8 mouse cellular contexts compared by ENCODE assay signal in genomic region chr16:96030476-96031102, GRCm38 (mm10). TPM values are rescaled to one million over a fixed set of nuclear protein-coding genes. Genes with fewer than 3 reads are reported as not detected.
DNase-seq lines count a peak whose midpoint lies in the region; ATAC-seq and TF ChIP-seq lines count a peak whose summit lies in the region.
"Had no signal": no experiment of that assay in that cellular context is flagged by ENCODE, and none has a peak within 500 bp of the region (broad histone marks: within the 10 kb centered on the region; RNA-seq: fewer than 3 reads in every experiment).

No protein-coding gene starts in this region.

- DNase-seq in left cerebral cortex, adult 2 months (ENCODE audit: extremely low spot score in 1 of 2, low spot score in 2 of 2) = no peak
- no peak for DNase-seq in left cerebral cortex, postnatal 25 days (ENCODE audit: low spot score in 2 of 2)
- peak; percentile 12 for DNase-seq in adrenal gland, postnatal 10 days
- peak; percentile 27 for DNase-seq in kidney, postnatal 14 days
- peak; percentile 39 for DNase-seq in thymus, adult 2 months
- no peak for DNase-seq in forebrain, embryonic 14.5 days (ENCODE audit: low spot score)

- H3K4me2 ChIP-seq in forebrain, embryonic 14.5 days (ENCODE audit: low read length) = no peak overlapping the region

- no peak for TF ChIP-seq POLR2A in thymus, adult 2 months (IDR thresholded peaks at IDR 0.05; ENCODE audit: control insufficient read depth, extremely low read depth, insufficient read depth, low read length, poor library complexity)

- no peak overlapping the region for H3K4me3 ChIP-seq in left cerebral cortex, adult 2 months
- no peak overlapping the region for H3K4me3 ChIP-seq in thymus, adult 2 months (ENCODE audit: control insufficient read depth, insufficient read depth, low read length)
- no peak overlapping the region for H3K4me3 ChIP-seq in forebrain, embryonic 14.5 days (ENCODE audit: low read depth, low read length)

- no peaks in the 10 kb centered on the region for H3K9me3 ChIP-seq in forebrain, embryonic 14.5 days (replicated peaks; ENCODE audit: control insufficient read depth, low read length)

- no peaks in the 10 kb centered on the region for H3K27me3 ChIP-seq in thymus, adult 2 months (ENCODE audit: control insufficient read depth, insufficient read depth, low read length)
- H3K27me3 ChIP-seq in forebrain, embryonic 14.5 days (replicated peaks; ENCODE audit: control insufficient read depth, insufficient read depth, low read length) = no peaks in the 10 kb centered on the region

- ATAC-seq in forebrain, embryonic 14.5 days = no peak
- no peak for ATAC-seq in frontal cortex, adult (ENCODE audit: low TSS enrichment)

- no peak overlapping the region for H3K27ac ChIP-seq in left cerebral cortex, adult 2 months
- no peak overlapping the region for H3K27ac ChIP-seq in thymus, adult 2 months (ENCODE audit: control insufficient read depth, insufficient read depth, low read length)
- H3K27ac ChIP-seq in forebrain, embryonic 14.5 days (ENCODE audit: low read depth, low read length) = no peak overlapping the region
- H3K27ac ChIP-seq: macrophage had no signal

- H3K36me3 ChIP-seq in thymus, adult 2 months (ENCODE audit: control insufficient read depth, insufficient read depth, low read length) = peaks cover 96% of the 10 kb centered on the region
- peaks cover 95% of the 10 kb centered on the region for H3K36me3 ChIP-seq in forebrain, embryonic 14.5 days (ENCODE audit: control insufficient read depth, insufficient read depth, low read length)

- no peaks in the 10 kb centered on the region for H3K4me1 ChIP-seq in thymus, adult 2 months (replicated peaks; ENCODE audit: control insufficient read depth, insufficient read depth, low read length)
- H3K4me1 ChIP-seq in forebrain, embryonic 14.5 days (ENCODE audit: control insufficient read depth, insufficient read depth, low read length) = no peaks in the 10 kb centered on the region

- no peak overlapping the region for H3K9ac ChIP-seq in forebrain, embryonic 14.5 days (ENCODE audit: low read length)

- WGBS in thymus, adult 2 months = 93% methylated on average over 2 of the region's 2 CpGs
- WGBS in forebrain, embryonic 14.5 days = 99% methylated on average over 2 of the region's 2 CpGs

- intact Hi-C loops in left cerebral cortex, adult 2 months (cut with DNase I) = loop anchor here (5.0 kb wide), 1 partner anchor 37 kb away; no protein-coding TSS in a partner anchor
- intact Hi-C loops in left cerebral cortex, postnatal 25 days (cut with DNase I) = no loop called here

- TF ChIP-seq CTCF in left cerebral cortex, adult 2 months (IDR thresholded peaks at IDR 0.05) = peak; percentile 36
- peak; percentile 49; the same call in 1 of the 2 replicates for TF ChIP-seq CTCF in thymus, adult 2 months (IDR thresholded peaks at IDR 0.05; ENCODE audit: borderline replicate concordance, control insufficient read depth, extremely low read depth, insufficient read depth, low read length, poor library complexity)

RNA-seq across cellular contexts. Expression of gene Psmg1, which starts 39.8 kb away (rescaled TPM):
- total RNA-seq in left cerebral cortex, adult 2 months (2021) = 10 to 100 TPM; 15.9 to 16.0 TPM
- 10 to 100 TPM; 16.8 to 17.4 TPM for total RNA-seq in left cerebral cortex, postnatal 25 days (2021)
- total RNA-seq in adrenal gland, postnatal 10 days (2021) = 10 to 100 TPM; 37.2 to 40.0 TPM
- 31.1 and 35.9 TPM in 2 replicates for polyA plus RNA-seq in thymus, adult 2 months (2012; rRNA removed)
- 63.0 and 64.2 TPM in 2 replicates for polyA plus RNA-seq in forebrain, embryonic 14.5 days (2014; fragmentation: Nextera tagmentation; extraction: Ambion mirVana)

RNA-seq across cellular contexts. Expression of gene Brwd1, which starts 51.7 kb away (rescaled TPM):
- 100 to 1,000 TPM; 164 to 167 TPM for total RNA-seq in left cerebral cortex, adult 2 months (2021)
- total RNA-seq in left cerebral cortex, postnatal 25 days (2021) = 100 to 1,000 TPM; 135 to 159 TPM
- 10 to 100 TPM; 67.0 to 85.9 TPM for total RNA-seq in adrenal gland, postnatal 10 days (2021)
- 48.5 and 62.1 TPM in 2 replicates for polyA plus RNA-seq in thymus, adult 2 months (2012; rRNA removed)
- 270 and 272 TPM in 2 replicates for polyA plus RNA-seq in forebrain, embryonic 14.5 days (2014; fragmentation: Nextera tagmentation; extraction: Ambion mirVana)

Comparison
In these comparisons a context has a peak if more than half of its experiments do, and no peak if none do; other contexts are left out.
1. DNase-seq: peak in adrenal gland, postnatal 10 days (single experiment), kidney, postnatal 14 days (single experiment) and thymus, adult 2 months (single experiment); none in left cerebral cortex, adult 2 months (0 of 2), left cerebral cortex, postnatal 25 days (0 of 2) and forebrain, embryonic 14.5 days (single experiment).